In genomic region chr2:65449126-65449828, GRCm38 (mm10) we compare ENCODE assay signal across 28 mouse cellular contexts.
"Had no signal": no experiment of that assay in that cellular context is flagged by ENCODE, and none has a peak within 500 bp of the region (broad histone marks: within the 10 kb centered on the region; RNA-seq: fewer than 3 reads in every experiment).

No protein-coding gene starts in this region.

- DNase-seq: gastrocnemius, adult 2 months; gastrocnemius, postnatal 10 days; gastrocnemius, postnatal 25 days; heart, adult 11 months; heart, adult 2 months; heart, postnatal 14 days; heart, postnatal 36 days; kidney, adult 11 months; kidney, adult 2 months; kidney, adult 9 months; kidney, postnatal 14 days; kidney, postnatal 36 days; layer of hippocampus, adult 9-11 months; layer of hippocampus, postnatal 36 days; left cerebral cortex, postnatal 4 days had no signal

- H3K4me1 ChIP-seq: heart, embryonic 13.5 days; heart, embryonic 15.5 days; kidney, embryonic 15.5 days; limb, embryonic 13.5 days; limb, embryonic 15.5 days; liver, embryonic 12.5 days had no signal

- H3K4me3 ChIP-seq: gastrocnemius, adult 2 months; heart, adult 2 months; heart, embryonic 13.5 days; heart, embryonic 15.5 days; hindbrain, embryonic 13.5 days; hindbrain, embryonic 15.5 days; kidney, embryonic 15.5 days; limb, embryonic 13.5 days; limb, embryonic 15.5 days; liver, embryonic 12.5 days had no signal

- ATAC-seq: hindbrain, postnatal 0 days; intestine, embryonic 16.5 days; liver, embryonic 12.5 days had no signal

- H3K27me3 ChIP-seq: heart, embryonic 13.5 days; heart, embryonic 15.5 days; hindbrain, embryonic 13.5 days; hindbrain, embryonic 15.5 days; kidney, embryonic 15.5 days; limb, embryonic 13.5 days; limb, embryonic 15.5 days; liver, embryonic 12.5 days had no signal

- H3K9me3 ChIP-seq: heart, embryonic 13.5 days; heart, embryonic 15.5 days; hindbrain, embryonic 13.5 days; hindbrain, embryonic 15.5 days; kidney, embryonic 15.5 days; limb, embryonic 13.5 days; limb, embryonic 15.5 days; liver, embryonic 12.5 days had no signal

- H3K9ac ChIP-seq: heart, embryonic 13.5 days; heart, embryonic 15.5 days; hindbrain, embryonic 13.5 days; hindbrain, embryonic 15.5 days; kidney, embryonic 15.5 days; limb, embryonic 13.5 days; limb, embryonic 15.5 days; liver, embryonic 12.5 days; liver, embryonic 14.5 days had no signal

- H3K4me2 ChIP-seq: heart, embryonic 11.5 days; heart, embryonic 13.5 days; heart, embryonic 15.5 days; hindbrain, embryonic 13.5 days; hindbrain, embryonic 15.5 days; kidney, embryonic 15.5 days; limb, embryonic 13.5 days; limb, embryonic 15.5 days; liver, embryonic 12.5 days had no signal

- H3K36me3 ChIP-seq: heart, embryonic 13.5 days; heart, embryonic 15.5 days; hindbrain, embryonic 13.5 days; hindbrain, embryonic 15.5 days; kidney, embryonic 15.5 days; limb, embryonic 13.5 days; limb, embryonic 15.5 days; liver, embryonic 12.5 days had no signal

- H3K27ac ChIP-seq: gastrocnemius, adult 2 months; heart, adult 2 months; heart, embryonic 13.5 days; heart, embryonic 15.5 days; hindbrain, embryonic 13.5 days; hindbrain, embryonic 15.5 days; hindbrain, postnatal 0 days; kidney, embryonic 15.5 days; kidney, postnatal 0 days; limb, embryonic 13.5 days; limb, embryonic 15.5 days; liver, embryonic 12.5 days; liver, embryonic 14.5 days had no signal
